Comparison of ENCODE assay signal across 8 mouse cellular contexts in the genomic region with DNA sequence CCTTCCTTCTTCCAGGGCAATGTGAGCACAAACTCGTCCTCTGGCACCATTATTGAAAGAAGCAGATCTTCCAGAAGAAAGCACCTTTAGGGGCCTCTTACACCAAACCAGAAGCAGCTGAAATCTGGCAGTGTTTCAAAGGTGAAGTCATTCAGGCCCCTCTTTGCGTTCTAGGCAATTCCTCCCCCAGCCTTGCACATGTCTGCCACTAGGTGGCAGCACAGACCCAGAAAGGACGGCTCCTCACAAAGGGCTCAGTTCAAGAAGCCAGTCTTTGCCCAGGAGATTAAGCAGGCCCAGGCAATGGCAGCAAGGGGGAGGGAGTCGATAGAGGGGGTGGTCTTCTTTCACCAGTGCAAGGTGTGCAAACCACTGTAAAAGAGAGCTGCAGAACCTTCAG. TPM values are rescaled to one million over a fixed set of nuclear protein-coding genes. Genes with fewer than 3 reads are reported as not detected.
DNase-seq lines count a peak whose midpoint lies in the region; ATAC-seq and TF ChIP-seq lines count a peak whose summit lies in the region.

No protein-coding gene starts in this region.

- WGBS in heart, embryonic 13.5 days = 0% methylated on average over 4 of the region's 4 CpGs
- 1% methylated on average over 4 of the region's 4 CpGs for WGBS in liver, embryonic 14.5 days (ENCODE audit: insufficient replicate concordance)
- WGBS in neural tube, embryonic 13.5 days = under 1% methylated on average over 4 of the region's 4 CpGs

- peak overlapping the region; percentile 88 for H3K27ac ChIP-seq in heart, embryonic 13.5 days (replicated peaks)
- H3K27ac ChIP-seq in liver, embryonic 14.5 days = no peak overlapping the region
- H3K27ac ChIP-seq in neural tube, embryonic 13.5 days (replicated peaks) = no peak overlapping the region

- no peak overlapping the region for H3K4me3 ChIP-seq in E14TG2a.4 (replicated peaks; ENCODE audit: low read length)
- H3K4me3 ChIP-seq in heart, embryonic 13.5 days = peak overlapping the region; percentile 92
- H3K4me3 ChIP-seq in liver, embryonic 14.5 days (ENCODE audit: insufficient read depth in 1 of 2, low read depth in 2 of 2, low read length in 2 of 2) = no peak overlapping the region
- H3K4me3 ChIP-seq in neural tube, embryonic 13.5 days = no peak overlapping the region

- peak; percentile 79 for DNase-seq in brain, embryonic 18.5 days (ENCODE audit: low read depth, low spot score)
- DNase-seq in kidney, postnatal 10 days = peak; percentile 92
- peak; percentile 52 to 70 (median 55) for DNase-seq in liver, embryonic 14.5 days (ENCODE audit: low read depth in 3 of 3, low spot score in 3 of 3)
- DNase-seq in testis, postnatal 10 days (ENCODE audit: low spot score) = peak; percentile 90

- peak overlapping the region; percentile 98 for H3K9ac ChIP-seq in heart, embryonic 13.5 days
- H3K9ac ChIP-seq in liver, embryonic 14.5 days (replicated peaks) = no peak overlapping the region
- H3K9ac ChIP-seq in neural tube, embryonic 13.5 days = no peak overlapping the region

- H3K9me3 ChIP-seq in E14TG2a.4 (ENCODE audit: low read length) = no peaks in the 10 kb centered on the region
- H3K9me3 ChIP-seq in heart, embryonic 13.5 days = no peaks in the 10 kb centered on the region
- no peaks in the 10 kb centered on the region for H3K9me3 ChIP-seq in liver, embryonic 14.5 days (ENCODE audit: control insufficient read depth, low read length)
- no peaks in the 10 kb centered on the region for H3K9me3 ChIP-seq in neural tube, embryonic 13.5 days

- TF ChIP-seq EP300 in liver, embryonic 14.5 days (IDR thresholded peaks at IDR 0.05; ENCODE audit: low read depth) = no peak

- ATAC-seq in erythroid progenitor cell, adult 5-6 weeks (replicated peaks; ENCODE audit: low FRiP score, poor library complexity, severe bottlenecking) = peak; percentile 73
- ATAC-seq in heart, embryonic 13.5 days (ENCODE audit: extremely low read depth, insufficient number of reproducible peaks, low FRiP score, low TSS enrichment) = no peak
- ATAC-seq in liver, embryonic 14.5 days (ENCODE audit: insufficient read depth) = no peak
- ATAC-seq in neural tube, embryonic 13.5 days (ENCODE audit: low read depth) = peak; percentile 25; the same call in 1 of the 2 replicates

- peaks cover 65% of the 10 kb centered on the region for H3K4me1 ChIP-seq in E14TG2a.4 (replicated peaks; ENCODE audit: low read depth, low read length)
- H3K4me1 ChIP-seq in heart, embryonic 13.5 days = peaks cover 62% of the 10 kb centered on the region
- peaks cover 7 to 18% of the 10 kb centered on the region in 2 experiments for H3K4me1 ChIP-seq in liver, embryonic 14.5 days (replicated peaks; ENCODE audit: control insufficient read depth in 2 of 2, insufficient read depth in 2 of 2, low read length in 1 of 2)
- H3K4me1 ChIP-seq in neural tube, embryonic 13.5 days (replicated peaks) = peaks cover 49% of the 10 kb centered on the region

- peaks cover 41% of the 10 kb centered on the region for H3K27me3 ChIP-seq in E14TG2a.4 (ENCODE audit: insufficient read depth, low read length)
- H3K27me3 ChIP-seq in heart, embryonic 13.5 days (replicated peaks) = no peaks in the 10 kb centered on the region
- peaks cover 41% of the 10 kb centered on the region for H3K27me3 ChIP-seq in liver, embryonic 14.5 days (ENCODE audit: control insufficient read depth, insufficient read depth, low read length)
- peaks cover 33% of the 10 kb centered on the region for H3K27me3 ChIP-seq in neural tube, embryonic 13.5 days

- H3K4me2 ChIP-seq in heart, embryonic 13.5 days = peak overlapping the region; percentile 87
- H3K4me2 ChIP-seq in liver, embryonic 14.5 days (ENCODE audit: low read depth) = no peak overlapping the region
- peak overlapping the region; percentile 85; the same call in 1 of the 2 replicates for H3K4me2 ChIP-seq in neural tube, embryonic 13.5 days

- peak; percentile 94 for TF ChIP-seq CTCF in E14TG2a.4 (conservative IDR thresholded peaks at IDR 0.05; ENCODE audit: low read length)
- peak; percentile 99 for TF ChIP-seq CTCF in liver, embryonic 14.5 days (IDR thresholded peaks at IDR 0.05; ENCODE audit: low read depth)

- peaks cover 39% of the 10 kb centered on the region for H3K36me3 ChIP-seq in E14TG2a.4 (ENCODE audit: insufficient read depth, low read length)
- H3K36me3 ChIP-seq in heart, embryonic 13.5 days = peaks cover 53% of the 10 kb centered on the region
- H3K36me3 ChIP-seq in liver, embryonic 14.5 days (replicated peaks; ENCODE audit: control insufficient read depth, insufficient read depth, low read depth) = no peaks in the 10 kb centered on the region
- H3K36me3 ChIP-seq in neural tube, embryonic 13.5 days = no peaks in the 10 kb centered on the region

RNA-seq across cellular contexts. Expression of a gene that starts 4.3 kb away (rescaled TPM):
- total RNA-seq in erythroid progenitor cell, adult 5-6 weeks (2015; ENCODE audit: low replicate concordance) = 11.5 and 26.0 TPM in 2 replicates
- 5.0 and 5.2 TPM in 2 replicates for total RNA-seq in erythroid progenitor cell, adult 5-6 weeks (2017; ENCODE audit: low replicate concordance)
- 583 and 638 TPM in 2 replicates for polyA plus RNA-seq in heart, embryonic 13.5 days (2015; fragmentation: Nextera tagmentation; extraction: Ambion mirVana)
- polyA plus RNA-seq in liver, embryonic 14.5 days (2012; rRNA removed) = 4.9 and 7.5 TPM in 2 replicates
- 52.5 and 59.4 TPM in 2 replicates for polyA plus RNA-seq in liver, embryonic 14.5 days (2014; fragmentation: Nextera tagmentation; extraction: Ambion mirVana)
- polyA plus RNA-seq in neural tube, embryonic 13.5 days (2015; fragmentation: Nextera tagmentation; extraction: Ambion mirVana) = 158 and 242 TPM in 2 replicates

RNA-seq across cellular contexts. Expression of a gene that starts 38.3 kb away (rescaled TPM):
- 1.1 TPM in 1 of 2 replicates, not detected in the other for total RNA-seq in erythroid progenitor cell, adult 5-6 weeks (2015; ENCODE audit: low replicate concordance)
- total RNA-seq in erythroid progenitor cell, adult 5-6 weeks (2017; ENCODE audit: low replicate concordance) = 0.13 and 1.1 TPM in 2 replicates
- polyA plus RNA-seq in heart, embryonic 13.5 days (2015; fragmentation: Nextera tagmentation; extraction: Ambion mirVana) = 7.6 and 8.1 TPM in 2 replicates
- polyA plus RNA-seq in liver, embryonic 14.5 days (2012; rRNA removed) = 0.53 and 0.75 TPM in 2 replicates
- polyA plus RNA-seq in liver, embryonic 14.5 days (2014; fragmentation: Nextera tagmentation; extraction: Ambion mirVana) = 0.29 and 0.43 TPM in 2 replicates
- polyA plus RNA-seq in neural tube, embryonic 13.5 days (2015; fragmentation: Nextera tagmentation; extraction: Ambion mirVana) = 6.2 and 7.1 TPM in 2 replicates

Comparison
In these comparisons a context has a peak if more than half of its experiments do, and no peak if none do; other contexts are left out.
1. ATAC-seq: peak in erythroid progenitor cell, adult 5-6 weeks (single experiment) and neural tube, embryonic 13.5 days (single experiment); none in heart, embryonic 13.5 days (single experiment) and liver, embryonic 14.5 days (single experiment).
2. Peak in every context shown above with its lines, with median percentiles within 50 percentile points of each other: DNase-seq.